Mouse (Mus musculus): ENCODE data around the gene Frrs1.

Gene Frrs1

DNA sequence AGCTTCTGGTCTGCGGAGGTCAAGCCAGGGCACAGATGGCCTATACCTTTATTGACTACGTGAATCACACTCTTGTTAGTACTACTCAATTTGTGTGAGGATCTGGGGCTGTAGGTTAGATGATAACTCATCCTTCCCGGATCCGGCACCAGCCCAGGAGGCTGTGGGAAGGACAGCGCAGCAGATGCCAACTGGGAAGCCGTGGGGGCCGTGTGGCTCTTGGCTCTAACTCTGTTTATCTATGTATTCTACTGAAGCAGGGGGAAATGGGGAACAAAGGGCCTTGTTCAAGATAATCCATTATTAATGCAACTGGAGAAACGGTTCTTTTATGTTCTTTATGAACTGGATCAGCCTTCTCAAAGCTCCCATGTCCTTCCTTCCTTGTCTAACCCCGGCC is 47.3 kb downstream of the Frrs1 start:
- DNase-seq (ENCODE audit: low spot score in 2 of 2), result no peak

- DNase-seq (ENCODE audit: low spot score in 2 of 2), result no peak
Observed at GRCm38 (mm10) chr3:116914374-116914773, 55.1 kb downstream of the Frrs1 start.

- DNase-seq (ENCODE audit: low spot score in 2 of 2), result no peak
Observed at GRCm38 (mm10) chr3:116914931-116915330, 55.7 kb downstream of the Frrs1 start.

GRCm38 (mm10) chr3:116917016-116917415 is 57.8 kb downstream of the Frrs1 start:
- no peak for DNase-seq (ENCODE audit: low spot score in 2 of 2)

GRCm38 (mm10) chr3:116921535-116921934 is 62.3 kb downstream of the Frrs1 start:
- DNase-seq (ENCODE audit: low spot score in 2 of 2), result no peak

DNA sequence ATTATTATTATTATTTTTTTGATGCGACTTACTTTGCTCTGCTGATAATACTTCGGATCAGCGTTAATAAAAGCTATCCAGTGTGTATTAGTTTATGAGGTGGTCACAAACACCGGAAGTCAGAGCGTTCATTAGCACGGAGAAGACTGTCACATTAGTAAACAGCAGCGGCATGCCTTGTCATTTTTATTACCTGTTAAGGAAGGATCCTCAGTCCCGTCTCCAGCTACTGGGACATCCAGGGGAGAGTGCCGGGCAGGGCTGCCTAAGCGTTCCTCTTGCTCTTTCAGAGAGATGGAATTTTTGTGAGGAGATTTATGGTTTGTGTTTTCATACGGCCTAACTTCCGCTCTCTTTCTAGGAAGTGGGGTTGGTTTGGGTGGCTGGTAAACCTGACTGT is 63.8 kb downstream of the Frrs1 start:
- DNase-seq (ENCODE audit: low spot score in 2 of 2), result no peak

- DNase-seq (ENCODE audit: low spot score in 2 of 2), result no peak
Observed at GRCm38 (mm10) chr3:116928994-116929393, 69.7 kb downstream of the Frrs1 start.

DNA sequence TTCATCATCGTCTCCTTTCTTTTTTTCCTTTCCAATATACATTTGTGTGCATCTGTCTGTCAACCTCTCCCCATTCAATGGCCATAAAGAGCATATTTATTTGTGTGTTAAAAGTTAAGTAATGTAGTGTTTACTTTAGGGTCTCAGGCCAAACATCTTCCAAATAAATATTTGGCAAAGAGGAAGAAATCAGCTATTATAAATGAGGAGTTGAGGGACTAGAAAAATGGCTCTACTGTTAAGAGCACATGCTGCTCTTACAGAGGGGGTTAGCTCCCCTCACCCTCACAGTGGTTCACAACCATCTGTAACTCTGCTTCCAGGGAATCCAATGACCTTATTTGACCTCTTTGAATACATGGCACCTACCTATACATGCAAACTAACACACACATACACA is 73.9 kb downstream of the Frrs1 start:
- DNase-seq (ENCODE audit: low spot score in 2 of 2), result no peak

DNA sequence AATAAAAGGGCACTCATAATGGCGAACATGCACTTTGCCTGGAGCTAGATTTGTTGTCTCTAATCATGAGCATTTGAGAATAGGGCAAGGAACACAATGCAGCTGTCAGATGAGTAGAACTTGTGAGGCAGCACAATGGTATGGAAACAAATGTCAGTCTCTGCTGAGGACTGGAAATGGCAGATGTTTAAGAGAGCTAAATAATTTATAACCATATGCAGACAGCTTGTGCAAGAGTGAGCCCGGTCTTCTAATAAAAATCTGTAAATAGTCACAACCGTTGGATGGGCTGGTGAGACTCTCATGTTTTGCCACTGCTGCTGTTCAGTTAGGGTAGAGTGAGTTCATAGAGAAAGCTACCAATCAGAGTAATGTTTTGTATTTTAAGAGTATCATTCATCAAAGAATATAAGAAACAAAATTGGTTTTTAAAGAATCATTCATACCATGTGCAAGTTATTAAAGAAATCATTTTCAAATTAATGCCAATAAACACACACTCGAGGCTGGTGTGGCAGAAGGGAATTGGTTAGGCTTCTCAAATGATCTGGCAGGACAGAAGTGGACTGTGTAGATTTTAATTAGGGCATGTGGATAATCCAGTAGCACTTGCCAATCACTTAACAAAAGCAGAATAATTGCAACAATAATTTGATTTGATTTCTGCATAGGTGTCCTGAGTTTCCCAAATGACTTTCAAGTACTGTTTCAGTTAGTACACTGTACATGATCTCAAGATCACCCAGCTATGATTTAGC is 77.8 kb downstream of the Frrs1 start:
- no peak for DNase-seq (ENCODE audit: low spot score in 2 of 2)

- DNase-seq (ENCODE audit: low spot score in 2 of 2), result peak in 1 of 2 experiments; percentile 18
Observed at GRCm38 (mm10) chr3:116940804-116941558, 81.7 kb downstream of the Frrs1 start.

DNA sequence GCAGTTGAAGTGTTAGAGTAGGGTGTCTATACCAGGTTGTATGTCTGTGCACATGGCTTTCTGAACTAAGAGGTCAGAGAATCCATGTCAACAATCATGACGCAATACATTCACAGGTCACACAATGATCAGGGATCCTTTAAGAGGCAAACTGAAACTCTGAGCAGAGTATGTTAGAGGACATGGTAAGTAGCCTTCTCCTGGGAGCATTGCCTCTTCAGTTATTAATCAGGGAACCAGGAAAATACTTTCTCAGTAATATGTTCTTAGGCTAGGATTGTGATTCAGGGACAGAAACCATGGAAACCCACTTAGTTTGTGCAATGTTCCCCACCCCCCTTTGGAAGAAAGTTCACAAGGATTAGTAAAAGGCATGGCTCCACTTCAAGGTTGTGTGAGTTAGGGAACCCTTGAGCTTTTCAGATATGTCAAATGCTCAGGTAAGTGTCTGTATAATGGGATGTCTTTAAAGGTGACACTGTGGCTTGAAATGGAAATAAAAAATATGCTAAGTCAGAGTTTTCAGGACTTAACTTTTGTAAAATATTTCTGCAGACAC is 82.4 kb downstream of the Frrs1 start:
- no peak for DNase-seq (ENCODE audit: low spot score in 2 of 2)

DNA sequence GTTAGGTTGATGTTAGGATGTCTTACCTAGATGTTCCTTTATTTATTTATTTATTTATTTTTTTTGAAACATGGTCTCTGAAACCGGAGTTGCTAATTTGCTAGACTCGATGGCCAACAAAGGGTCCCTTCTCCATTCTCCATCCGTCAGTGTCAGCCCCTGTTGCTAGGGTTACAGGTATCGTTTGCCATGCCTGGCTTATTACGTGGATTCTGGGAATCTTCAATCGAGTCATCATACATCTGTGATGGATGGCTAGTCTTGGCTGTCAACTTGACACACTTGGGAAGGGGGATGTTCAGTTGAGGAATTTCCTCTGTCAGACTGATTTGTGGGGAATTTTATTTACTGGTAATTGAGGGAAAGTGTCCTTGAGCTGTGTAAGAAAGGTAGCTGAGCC is 83.5 kb downstream of the Frrs1 start:
- no peak for DNase-seq (ENCODE audit: low spot score in 2 of 2)

DNA sequence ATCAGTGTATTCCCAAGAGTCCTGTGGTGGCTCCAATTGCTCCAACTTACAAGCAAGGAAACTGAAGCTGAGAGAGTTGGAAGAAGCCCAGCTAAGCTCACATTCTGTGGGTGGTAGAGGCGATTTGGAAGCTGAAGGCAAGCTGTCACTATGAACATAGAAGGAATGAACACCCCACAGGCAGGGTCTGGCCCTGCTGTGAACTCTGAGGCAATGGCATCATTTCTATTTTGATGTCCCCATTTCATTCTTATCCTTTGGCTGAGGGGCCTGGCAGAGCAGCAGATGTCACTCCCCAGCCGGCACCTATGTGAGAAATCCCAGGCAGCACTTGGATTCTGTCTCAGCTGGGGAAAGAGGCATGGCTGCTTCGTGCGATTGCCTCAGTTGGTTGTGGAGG is 84.2 kb downstream of the Frrs1 start:
- DNase-seq (ENCODE audit: low spot score in 2 of 2), result no peak

GRCm38 (mm10) chr3:116946476-116946875 is 87.2 kb downstream of the Frrs1 start:
- DNase-seq (ENCODE audit: low spot score in 2 of 2), result no peak

DNA sequence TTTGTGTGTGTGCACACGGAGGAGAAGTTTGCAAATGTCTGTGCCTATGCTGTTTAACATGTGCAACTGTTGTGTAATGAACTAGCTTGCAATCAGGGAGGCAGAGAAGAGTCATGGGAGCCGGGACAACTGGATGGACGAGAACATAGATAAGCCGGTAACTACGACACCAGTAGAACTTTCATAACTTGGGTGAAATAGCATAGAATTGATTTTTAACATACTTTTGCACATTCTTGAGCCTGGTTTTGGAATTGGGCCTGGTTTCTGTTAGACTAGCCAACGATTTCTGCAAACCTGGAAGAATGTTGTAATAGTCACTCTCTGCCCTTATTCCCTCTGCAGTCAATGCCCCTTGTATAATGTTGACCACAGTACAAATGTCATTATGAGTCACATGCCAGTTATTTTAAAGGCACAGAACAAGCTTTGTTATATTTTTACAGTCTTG is 91.4 kb downstream of the Frrs1 start:
- DNase-seq (ENCODE audit: low spot score in 2 of 2), result no peak

DNA sequence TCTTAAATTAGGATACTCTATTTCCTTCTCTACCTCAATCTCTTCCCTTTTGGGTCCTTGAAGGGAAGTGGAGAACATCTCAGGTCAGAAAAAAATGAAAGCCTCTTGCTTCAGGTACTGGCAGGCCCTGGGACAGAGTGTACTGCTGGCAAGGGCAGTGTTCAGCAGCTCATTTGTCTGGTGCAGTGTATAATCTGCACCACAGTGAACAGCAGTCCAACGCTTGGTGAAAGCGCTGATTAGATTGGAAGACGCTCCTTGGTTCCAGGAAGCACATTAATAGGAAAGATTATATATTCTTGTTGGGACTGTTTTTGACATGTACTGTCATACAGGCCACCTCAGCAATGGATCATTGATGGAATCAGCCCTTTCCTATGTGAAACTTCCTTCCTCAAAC is 92.2 kb downstream of the Frrs1 start:
- no peak for DNase-seq (ENCODE audit: low spot score in 2 of 2)

GRCm38 (mm10) chr3:116952242-116952899 is 93.1 kb downstream of the Frrs1 start:
- DNase-seq (ENCODE audit: low spot score in 2 of 2), result no peak

GRCm38 (mm10) chr3:116953366-116953765 is 94.1 kb downstream of the Frrs1 start:
- DNase-seq (ENCODE audit: low spot score in 2 of 2), result no peak

- no peak for DNase-seq (ENCODE audit: low spot score in 2 of 2)
Observed at GRCm38 (mm10) chr3:116955061-116955460, 95.8 kb downstream of the Frrs1 start.
